Mouse (Mus musculus): ENCODE results near the gene Fam78b. TPM values are rescaled to one million over a fixed set of nuclear protein-coding genes. Genes with fewer than 3 reads are reported as not detected.

Gene Fam78b
- polyA plus RNA-seq, 1 experiment from 2014 or later = 0.79 TPM

DNA sequence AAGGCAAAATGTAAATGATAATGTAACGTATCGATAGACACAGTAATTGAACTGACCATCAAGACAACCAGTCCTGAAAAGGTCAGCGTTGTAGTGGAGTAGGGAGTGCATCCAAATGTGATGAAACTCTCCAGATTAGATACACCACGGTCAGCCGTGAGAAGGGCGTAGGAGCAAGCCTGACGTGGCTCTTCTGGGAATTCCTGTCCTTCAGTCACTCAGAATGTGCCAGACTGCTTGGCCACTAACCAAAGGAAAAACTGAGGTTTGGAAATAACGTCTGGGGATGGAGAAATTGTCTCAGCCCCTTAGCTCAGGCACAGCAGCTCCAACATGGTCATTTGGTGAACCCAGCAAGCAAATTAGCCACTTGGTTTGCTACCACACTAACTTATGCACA is 74.5 kb downstream of the Fam78b start:
- H3K9me3 ChIP-seq (replicated peaks) = no peaks in the 10 kb centered on the region
- no peaks in the 10 kb centered on the region for H3K36me3 ChIP-seq
- no peak for ATAC-seq (replicated peaks; ENCODE audit: low FRiP score)
- no peak overlapping the region for H3K4me3 ChIP-seq (replicated peaks)
- no peak overlapping the region for H3K9ac ChIP-seq
- 87% methylated on average over 8 of the region's 8 CpGs for WGBS
- H3K4me2 ChIP-seq = no peak overlapping the region
- no peak overlapping the region for H3K27ac ChIP-seq
- no peaks in the 10 kb centered on the region for H3K4me1 ChIP-seq
- H3K27me3 ChIP-seq = no peaks in the 10 kb centered on the region

DNA sequence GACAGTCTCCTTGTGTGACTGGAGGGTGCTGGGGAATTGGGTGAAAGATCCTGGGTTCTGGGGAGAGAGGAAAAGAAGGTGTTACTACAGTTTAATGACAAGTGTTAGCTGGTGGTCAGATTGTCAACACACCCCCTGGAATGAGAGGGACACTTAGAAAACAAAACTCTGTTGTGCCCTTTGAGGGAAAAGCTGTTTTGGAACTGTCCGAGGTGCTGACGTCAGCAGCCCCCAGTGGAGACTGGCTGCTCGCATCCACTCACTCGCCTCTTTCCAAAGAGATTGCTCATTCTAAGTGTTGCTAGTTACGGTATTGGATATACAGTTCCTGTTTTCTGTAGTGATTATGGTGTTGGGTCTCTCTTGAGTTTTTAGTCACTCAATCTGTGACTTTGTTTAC is 78.3 kb downstream of the Fam78b start:
- no peak; the same call in 1 of the 2 replicates for ATAC-seq (replicated peaks; ENCODE audit: low FRiP score)
- Histone ChIP-seq H3K4me3 (replicated peaks) (no peak overlapping the region), H3K4me1 (peaks cover 4% of the 10 kb centered on the region; the same call in 1 of the 2 replicates), H3K9ac (no peak overlapping the region), H3K9me3 (replicated peaks) (no peaks in the 10 kb centered on the region), H3K27me3 (no peaks in the 10 kb centered on the region), H3K4me2 (no peak overlapping the region), H3K27ac (no peak overlapping the region), H3K36me3 (no peaks in the 10 kb centered on the region)
- WGBS = 31% methylated on average over 5 of the region's 5 CpGs

GRCm38 (mm10) chr1:167081946-167082345 is 80.7 kb downstream of the Fam78b start:
- ATAC-seq (replicated peaks; ENCODE audit: low FRiP score) = no peak
- no peak overlapping the region for H3K27ac ChIP-seq
- peaks cover 4% of the 10 kb centered on the region; the same call in 1 of the 2 replicates for H3K4me1 ChIP-seq
- WGBS = 32% methylated on average over 3 of the region's 3 CpGs
- no peaks in the 10 kb centered on the region for H3K36me3 ChIP-seq
- no peak overlapping the region for H3K9ac ChIP-seq
- no peaks in the 10 kb centered on the region for H3K9me3 ChIP-seq (replicated peaks)
- no peak overlapping the region for H3K4me2 ChIP-seq
- H3K4me3 ChIP-seq (replicated peaks) = no peak overlapping the region
- H3K27me3 ChIP-seq = no peaks in the 10 kb centered on the region

DNA sequence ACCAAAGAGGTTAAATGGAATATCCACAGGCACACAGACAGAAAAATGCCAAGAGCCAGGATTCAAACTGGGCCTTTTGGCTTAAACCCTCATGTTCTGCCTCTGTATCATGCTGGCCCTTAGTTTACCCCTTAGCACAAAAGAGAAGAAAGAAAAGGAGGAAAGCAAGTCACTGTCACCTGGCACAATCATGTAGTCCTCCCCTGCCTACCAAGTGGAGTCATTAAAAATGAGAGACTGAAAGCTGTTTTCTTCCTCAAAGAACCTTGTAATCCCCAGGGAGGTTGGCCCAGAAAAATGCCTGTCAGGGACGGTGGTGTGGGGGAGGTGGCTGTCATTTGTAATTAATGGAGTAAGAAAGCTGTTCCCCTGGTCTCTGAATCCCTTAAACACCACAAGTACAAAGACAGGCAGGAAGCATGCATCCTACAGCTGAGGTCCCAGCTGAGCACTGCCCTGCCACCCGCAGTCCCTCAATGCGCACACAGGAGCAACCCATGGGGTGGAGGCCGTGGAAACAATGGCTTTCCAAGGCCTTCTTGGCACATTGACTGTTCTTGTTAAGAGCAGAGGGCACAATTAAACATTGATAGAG is 81.4 kb downstream of the Fam78b start:
- Histone ChIP-seq H3K27ac (no peak overlapping the region), H3K9me3 (replicated peaks) (no peaks in the 10 kb centered on the region), H3K27me3 (no peaks in the 10 kb centered on the region), H3K9ac (no peak overlapping the region), H3K4me2 (no peak overlapping the region), H3K4me3 (replicated peaks) (no peak overlapping the region), H3K4me1 (peaks cover 4% of the 10 kb centered on the region; the same call in 1 of the 2 replicates), H3K36me3 (no peaks in the 10 kb centered on the region)
- no peak for ATAC-seq (replicated peaks; ENCODE audit: low FRiP score)
- 29% methylated on average over 4 of the region's 4 CpGs for WGBS

GRCm38 (mm10) chr1:167083181-167083580 is 82.0 kb downstream of the Fam78b start:
- WGBS = 79% methylated on average over 2 of the region's 2 CpGs
- no peaks in the 10 kb centered on the region for H3K36me3 ChIP-seq
- H3K4me3 ChIP-seq (replicated peaks) = no peak overlapping the region
- H3K27me3 ChIP-seq = no peaks in the 10 kb centered on the region
- no peak overlapping the region for H3K27ac ChIP-seq
- no peak overlapping the region for H3K9ac ChIP-seq
- H3K4me2 ChIP-seq = no peak overlapping the region
- ATAC-seq (replicated peaks; ENCODE audit: low FRiP score) = no peak
- H3K9me3 ChIP-seq (replicated peaks) = no peaks in the 10 kb centered on the region
- peaks cover 4% of the 10 kb centered on the region; the same call in 1 of the 2 replicates for H3K4me1 ChIP-seq

- Histone ChIP-seq H3K4me2 (no peak overlapping the region), H3K4me1 (peaks cover 4% of the 10 kb centered on the region; the same call in 1 of the 2 replicates), H3K27ac (no peak overlapping the region), H3K27me3 (no peaks in the 10 kb centered on the region), H3K4me3 (replicated peaks) (no peak overlapping the region), H3K9me3 (replicated peaks) (no peaks in the 10 kb centered on the region), H3K36me3 (no peaks in the 10 kb centered on the region), H3K9ac (no peak overlapping the region)
- no peak for ATAC-seq (replicated peaks; ENCODE audit: low FRiP score)
Observed at GRCm38 (mm10) chr1:167084330-167084729, 83.1 kb downstream of the Fam78b start.

GRCm38 (mm10) chr1:167085461-167085860 is 84.2 kb downstream of the Fam78b start:
- no peak overlapping the region for H3K4me2 ChIP-seq
- H3K27ac ChIP-seq = no peak overlapping the region
- H3K4me1 ChIP-seq = peaks cover 4% of the 10 kb centered on the region; the same call in 1 of the 2 replicates
- 79% methylated on average over 4 of the region's 4 CpGs for WGBS
- H3K4me3 ChIP-seq (replicated peaks) = no peak overlapping the region
- no peaks in the 10 kb centered on the region for H3K36me3 ChIP-seq
- H3K9me3 ChIP-seq (replicated peaks) = no peaks in the 10 kb centered on the region
- H3K9ac ChIP-seq = no peak overlapping the region
- no peak for ATAC-seq (replicated peaks; ENCODE audit: low FRiP score)
- no peaks in the 10 kb centered on the region for H3K27me3 ChIP-seq

DNA sequence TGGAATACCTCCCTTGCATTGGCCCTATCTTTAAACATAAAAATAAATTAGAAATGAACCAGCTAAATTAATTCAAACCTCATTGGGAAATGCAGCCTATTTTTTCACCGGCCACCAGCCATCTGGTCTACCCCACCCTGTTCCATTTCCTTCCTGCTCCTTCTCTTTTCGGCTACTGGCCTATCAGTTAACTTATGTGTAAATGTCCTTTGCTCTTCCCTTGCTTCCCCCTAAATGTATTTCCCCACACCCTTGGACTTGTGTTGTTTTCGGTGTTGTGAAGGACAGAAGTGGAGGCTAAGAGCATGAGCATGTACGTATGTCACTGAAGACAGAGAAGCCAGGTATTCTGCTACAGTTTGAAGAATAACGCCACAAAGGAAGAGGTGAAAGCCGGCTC is 89.2 kb downstream of the Fam78b start:
- H3K4me1 ChIP-seq = no peaks in the 10 kb centered on the region
- H3K9ac ChIP-seq = no peak overlapping the region
- H3K36me3 ChIP-seq = no peaks in the 10 kb centered on the region
- ATAC-seq (replicated peaks; ENCODE audit: low FRiP score) = no peak
- no peak overlapping the region for H3K4me3 ChIP-seq (replicated peaks)
- 86% methylated on average over 6 of the region's 6 CpGs for WGBS
- no peak overlapping the region for H3K4me2 ChIP-seq
- no peaks in the 10 kb centered on the region for H3K27me3 ChIP-seq
- H3K27ac ChIP-seq = no peak overlapping the region
- H3K9me3 ChIP-seq (replicated peaks) = no peaks in the 10 kb centered on the region

DNA sequence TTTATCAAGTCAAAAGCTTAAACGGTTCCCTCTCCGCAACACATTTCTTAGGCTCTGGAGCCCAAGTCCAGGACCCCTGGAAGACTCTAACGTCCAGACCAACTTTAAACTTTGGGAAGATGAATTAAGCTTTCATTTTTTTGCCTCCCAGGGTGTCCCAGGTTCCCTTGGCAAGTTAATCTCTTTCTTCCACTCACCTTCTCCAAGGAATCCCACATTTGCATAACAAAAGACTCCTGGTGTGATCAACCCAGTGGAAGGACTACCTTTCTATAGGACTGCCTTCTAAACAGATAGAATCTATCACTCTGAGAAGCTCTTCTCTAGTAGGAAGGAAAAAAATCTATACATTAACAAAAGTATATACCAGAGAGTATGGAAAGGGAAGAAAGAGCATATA is 92.3 kb downstream of the Fam78b start:
- Histone ChIP-seq H3K27me3 (no peaks in the 10 kb centered on the region), H3K36me3 (no peaks in the 10 kb centered on the region), H3K9ac (no peak overlapping the region), H3K4me2 (no peak overlapping the region), H3K4me1 (no peaks in the 10 kb centered on the region), H3K4me3 (replicated peaks) (no peak overlapping the region), H3K27ac (no peak overlapping the region), H3K9me3 (replicated peaks) (no peaks in the 10 kb centered on the region)
- ATAC-seq (replicated peaks; ENCODE audit: low FRiP score) = no peak
- WGBS = 66% methylated on average over 3 of the region's 3 CpGs

- 77% methylated on average over 10 of the region's 10 CpGs for WGBS
Observed at GRCm38 (mm10) chr1:167094589-167095148, 93.5 kb downstream of the Fam78b start.

DNA sequence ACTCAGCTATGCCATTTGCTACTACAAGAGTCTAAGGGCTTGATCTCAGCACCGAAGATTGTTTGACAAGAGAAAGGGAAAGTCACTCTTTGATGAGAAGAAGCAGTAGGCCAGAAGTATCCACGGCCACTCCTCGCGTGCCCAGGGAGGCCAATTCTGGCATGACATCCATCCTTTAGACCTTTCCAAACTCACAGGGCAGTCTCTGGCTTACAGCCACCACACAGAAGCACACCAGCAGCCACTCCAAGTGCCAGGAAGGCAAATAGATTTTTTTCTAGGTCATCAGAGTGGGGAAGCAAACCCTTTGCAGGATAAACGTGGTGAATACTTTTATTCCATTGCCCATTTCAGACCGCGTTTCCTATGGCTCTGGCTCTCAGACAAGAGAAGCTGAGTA is 97.5 kb downstream of the Fam78b start:
- Histone ChIP-seq H3K27ac (no peak overlapping the region), H3K4me3 (replicated peaks) (no peak overlapping the region), H3K27me3 (no peaks in the 10 kb centered on the region), H3K9me3 (replicated peaks) (no peaks in the 10 kb centered on the region), H3K36me3 (no peaks in the 10 kb centered on the region), H3K9ac (no peak overlapping the region), H3K4me1 (no peaks in the 10 kb centered on the region), H3K4me2 (no peak overlapping the region)
- WGBS = 91% methylated on average over 7 of the region's 7 CpGs
- ATAC-seq (replicated peaks; ENCODE audit: low FRiP score) = no peak

More at GRCm38 (mm10) chr1:167094589-167095148, 93.5 kb downstream of the Fam78b start:
- no peak overlapping the region for H3K27ac ChIP-seq
- no peaks in the 10 kb centered on the region for H3K36me3 ChIP-seq
- no peak overlapping the region for H3K4me2 ChIP-seq
- no peak overlapping the region for H3K9ac ChIP-seq
- H3K4me3 ChIP-seq (replicated peaks) = no peak overlapping the region
- H3K27me3 ChIP-seq = no peaks in the 10 kb centered on the region
- no peaks in the 10 kb centered on the region for H3K9me3 ChIP-seq (replicated peaks)
- no peak for ATAC-seq (replicated peaks; ENCODE audit: low FRiP score)
- no peaks in the 10 kb centered on the region for H3K4me1 ChIP-seq

GRCm38 (mm10) chr1:167102046-167102445 is 100.8 kb downstream of the Fam78b start:
- ATAC-seq (replicated peaks; ENCODE audit: low FRiP score) = no peak
- Histone ChIP-seq H3K27ac (no peak overlapping the region), H3K36me3 (no peaks in the 10 kb centered on the region), H3K4me1 (no peaks in the 10 kb centered on the region), H3K4me2 (no peak overlapping the region), H3K9me3 (replicated peaks) (no peaks in the 10 kb centered on the region), H3K9ac (no peak overlapping the region), H3K4me3 (replicated peaks) (no peak overlapping the region), H3K27me3 (no peaks in the 10 kb centered on the region)
- 47% methylated on average over 8 of the region's 8 CpGs for WGBS

DNA sequence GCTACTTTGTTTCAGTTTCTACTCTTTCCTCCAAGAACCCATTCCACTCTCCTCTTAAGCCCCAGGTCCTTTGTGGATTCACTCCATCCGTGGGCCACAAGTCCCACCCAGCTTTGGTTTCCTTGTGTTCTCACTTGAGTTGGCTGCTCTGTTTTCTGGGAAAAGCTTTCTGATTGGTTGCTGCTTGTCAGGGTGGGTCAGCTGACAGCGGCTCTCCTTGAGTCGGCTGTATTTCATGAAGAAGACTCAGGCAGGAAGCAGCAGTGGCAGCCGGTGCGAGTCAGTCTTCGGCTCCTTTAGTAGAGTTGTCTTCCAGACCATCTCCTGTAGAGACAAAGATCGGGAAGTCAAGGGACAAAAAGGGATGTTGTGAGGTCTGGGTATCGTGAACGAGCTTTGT is 101.3 kb downstream of the Fam78b start:
- no peaks in the 10 kb centered on the region for H3K36me3 ChIP-seq
- no peaks in the 10 kb centered on the region for H3K9me3 ChIP-seq (replicated peaks)
- no peaks in the 10 kb centered on the region for H3K27me3 ChIP-seq
- H3K4me3 ChIP-seq (replicated peaks) = no peak overlapping the region
- H3K27ac ChIP-seq = no peak overlapping the region
- no peak overlapping the region for H3K9ac ChIP-seq
- H3K4me2 ChIP-seq = no peak overlapping the region
- WGBS = 60% methylated on average over 9 of the region's 9 CpGs
- H3K4me1 ChIP-seq = no peaks in the 10 kb centered on the region
- ATAC-seq (replicated peaks; ENCODE audit: low FRiP score) = no peak

Measured in kidney, embryonic 15.5 days (tissue).